Mouse (Mus musculus): Measurements from ENCODE around the gene Kcns3.
A peak's percentile ranks its signal among the peaks of the same experiment; 100 is the strongest.

Kcns3 gene

DNA sequence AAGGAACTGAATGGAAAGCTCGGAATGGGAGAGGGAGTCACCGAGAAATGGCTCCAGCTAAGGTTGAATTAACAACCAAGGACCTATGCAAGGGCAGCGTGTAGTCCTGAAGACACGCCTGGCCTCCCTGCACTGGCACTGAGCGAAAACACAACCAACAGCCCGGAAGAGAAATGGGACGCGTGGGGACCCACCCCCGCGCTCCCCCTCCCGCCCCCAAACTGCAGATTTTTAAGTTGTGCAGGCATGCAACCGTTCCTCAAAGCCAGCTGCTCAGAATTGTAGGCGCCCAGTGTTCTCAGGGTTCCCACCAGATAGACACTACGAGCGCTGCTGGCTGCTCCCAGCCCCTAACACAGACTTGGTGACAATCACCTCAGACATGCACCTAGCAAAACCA, at the start of gene Kcns3:
Kcns3 (minus strand) TSS at position 42 of the 400 bp plus-strand sequence.
- DNase-seq: no peak

DNA sequence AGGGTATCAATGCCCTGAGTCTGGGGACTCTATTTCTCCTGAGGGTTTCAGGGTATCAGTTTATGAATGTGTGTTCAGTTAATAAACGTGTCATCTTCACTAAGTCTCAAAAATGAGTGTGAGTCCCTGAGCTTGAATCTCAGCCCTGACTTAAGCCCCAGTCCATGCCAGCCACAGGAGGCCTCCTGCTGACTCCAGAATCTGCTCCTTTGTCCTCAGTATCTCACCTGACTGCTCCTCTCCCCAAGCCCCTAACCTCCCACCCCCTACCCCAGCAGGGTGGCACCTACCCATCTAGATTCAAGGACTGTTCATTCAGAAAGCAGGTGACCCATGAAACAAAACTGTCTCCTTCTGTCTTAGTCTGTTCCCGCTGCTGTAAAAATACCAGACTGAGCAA, 47.7 kb upstream of the Kcns3 start:
- no peak for DNase-seq

DNA sequence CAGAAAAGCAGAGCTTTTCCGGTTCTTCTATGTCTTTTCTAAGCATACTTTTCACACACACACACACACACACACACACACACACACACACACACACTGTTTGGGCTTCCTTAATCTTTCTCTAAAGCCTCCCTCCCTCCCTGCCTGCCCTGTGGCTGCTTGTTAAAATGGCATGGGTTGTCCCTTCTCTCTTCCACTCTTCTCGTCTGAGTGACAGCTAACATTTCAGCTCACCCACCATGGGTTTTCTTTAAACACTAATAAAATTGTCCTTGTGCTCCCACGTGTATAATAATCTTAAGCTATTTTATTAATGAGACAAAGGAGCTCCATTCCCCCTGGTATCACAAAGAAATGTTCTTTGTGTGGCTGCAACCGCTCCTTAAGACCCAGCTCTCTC, 47.2 kb upstream of the Kcns3 start:
- no peak for DNase-seq

DNA sequence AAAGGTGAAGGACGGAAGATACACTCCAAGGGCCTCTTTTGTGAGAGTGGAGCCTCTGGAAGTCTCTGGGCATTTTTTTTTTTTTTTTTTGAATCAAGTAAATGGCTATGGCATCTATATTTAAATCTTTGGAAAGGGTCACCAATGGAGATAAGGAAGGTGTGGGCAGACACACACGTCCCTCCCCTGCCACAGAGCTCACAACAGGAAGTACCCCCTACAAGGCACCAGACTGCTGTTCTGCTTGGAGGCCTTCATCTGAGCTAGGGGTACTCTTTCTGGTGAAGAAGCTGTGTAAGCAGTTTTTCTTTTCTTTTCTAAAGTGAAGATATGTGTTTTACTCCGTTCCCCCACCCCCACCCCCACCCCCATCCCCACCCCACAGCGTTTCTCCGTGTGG, 46.0 kb upstream of the Kcns3 start:
- no peak for DNase-seq

DNA sequence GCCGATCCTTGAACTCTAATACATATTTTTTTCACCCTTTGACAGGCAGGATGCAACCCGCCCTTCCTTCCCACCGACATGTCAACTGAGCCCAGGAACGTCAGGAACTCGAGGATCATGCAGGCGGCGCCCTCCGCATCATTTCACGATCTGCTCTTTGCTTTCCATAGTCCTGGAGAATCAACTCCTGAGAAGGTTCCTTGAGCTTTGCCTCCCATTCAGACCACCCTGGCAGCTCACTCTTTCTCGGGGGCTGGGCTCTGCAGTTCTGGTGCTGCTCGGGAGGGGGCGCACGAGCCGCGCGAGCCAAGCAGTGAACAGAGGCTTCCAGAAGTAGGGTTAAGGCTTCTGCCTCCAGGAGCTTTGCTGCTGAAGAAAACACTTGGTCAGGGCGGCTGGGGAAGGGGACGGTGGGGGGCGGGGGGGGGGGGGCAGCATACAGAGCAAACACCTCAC, 45.3 kb upstream of the Kcns3 start:
- peak; percentile 79 to 87 for DNase-seq

DNA sequence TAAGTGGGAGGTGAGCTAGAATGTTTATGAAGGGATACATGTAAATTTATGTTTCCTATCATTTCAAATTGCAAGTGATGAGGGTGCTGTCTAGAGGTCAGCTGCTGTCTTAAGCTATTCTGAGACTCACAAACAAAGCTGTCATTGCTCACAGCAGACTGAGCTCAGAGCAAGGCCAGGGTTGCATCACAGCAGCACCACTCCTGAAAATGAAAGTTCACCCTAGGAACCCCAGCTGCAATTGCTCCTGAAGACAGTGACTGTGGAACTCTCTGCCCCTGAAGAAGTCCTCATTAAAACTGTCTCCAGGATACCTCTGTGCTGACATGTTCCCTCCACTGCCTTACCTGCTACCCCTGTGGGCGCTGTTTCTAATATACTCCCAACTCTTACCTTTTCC, 44.2 kb upstream of the Kcns3 start:
- DNase-seq: no peak

DNA sequence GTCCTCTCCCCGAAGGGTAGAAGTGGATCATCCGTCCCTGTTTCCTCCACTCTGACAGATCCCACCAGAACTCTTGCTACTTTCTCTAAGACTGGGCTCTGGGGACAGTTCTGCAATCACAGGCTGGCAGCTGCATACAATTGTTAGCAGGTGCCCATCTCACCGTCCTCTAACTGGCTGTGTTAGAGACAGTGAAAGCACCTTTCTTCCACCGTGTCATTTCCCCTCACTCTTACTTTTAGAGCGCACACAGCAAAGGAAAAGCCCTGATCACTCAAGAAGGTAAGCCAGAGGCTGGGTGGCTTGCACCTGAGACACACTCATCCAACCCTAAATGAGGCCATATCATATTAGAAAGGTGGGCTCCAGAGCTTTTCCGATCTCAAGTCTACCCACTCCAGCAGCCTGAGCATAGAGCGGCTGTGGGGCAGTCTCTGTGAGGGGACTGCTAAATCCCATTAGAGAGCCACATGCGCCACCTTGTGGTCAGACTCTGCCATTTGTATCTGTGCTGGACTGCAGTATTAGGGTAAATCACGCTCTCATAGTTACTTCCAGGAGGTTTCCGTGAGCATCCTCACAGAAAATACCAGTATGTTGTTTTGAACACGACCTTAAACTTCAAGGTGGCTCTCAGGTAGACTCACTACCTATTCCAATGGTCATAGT, 27.8 kb upstream of the Kcns3 start:
- DNase-seq: peak; percentile 52 to 77

DNA sequence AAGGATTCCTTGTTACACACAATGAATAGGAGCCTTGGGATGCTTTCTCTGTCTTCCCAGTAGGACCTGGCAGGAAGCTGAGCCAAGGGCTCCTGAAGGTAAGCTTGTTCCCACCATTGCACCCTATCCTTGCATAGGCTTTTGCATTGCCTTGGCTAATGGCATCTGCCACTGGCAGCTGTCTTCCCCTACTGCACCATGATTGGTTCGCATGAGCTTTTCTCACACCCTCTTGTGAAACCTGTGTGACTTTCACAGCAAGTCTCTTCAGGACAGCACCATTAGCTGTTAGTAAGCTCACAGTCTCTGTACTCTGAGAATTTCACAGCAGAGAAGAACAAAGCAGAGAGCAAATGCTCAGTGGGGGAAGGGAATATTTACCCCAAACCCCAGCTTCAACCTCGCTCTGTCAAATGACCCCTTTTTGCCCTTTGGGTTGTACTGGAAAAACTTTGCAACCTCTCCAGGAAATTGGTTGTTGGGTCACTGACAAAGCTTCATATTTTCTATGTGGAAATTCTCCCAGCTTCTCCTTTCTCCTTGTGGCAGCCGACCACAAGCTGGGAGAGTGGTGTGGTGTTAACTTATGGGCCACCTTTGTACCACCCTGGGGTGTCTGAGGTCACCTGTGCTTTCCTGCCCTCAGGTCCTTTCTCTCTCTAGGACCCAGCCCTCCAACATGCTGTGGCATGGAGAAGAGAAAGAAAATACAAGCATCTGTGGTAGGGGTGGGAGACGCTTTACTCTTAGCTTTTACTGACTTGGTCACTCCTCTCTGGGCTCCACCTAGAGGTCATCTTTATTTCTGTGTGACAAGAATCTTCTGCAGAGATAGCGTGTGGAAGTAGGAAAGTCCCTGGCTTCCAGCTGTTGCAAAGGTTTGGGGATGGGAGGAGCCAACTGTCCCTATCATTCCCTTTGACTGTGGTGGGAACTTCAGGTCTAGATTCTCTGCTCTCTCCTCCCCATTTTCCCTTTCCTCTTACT, 26.8 kb upstream of the Kcns3 start:
- DNase-seq: no peak

DNA sequence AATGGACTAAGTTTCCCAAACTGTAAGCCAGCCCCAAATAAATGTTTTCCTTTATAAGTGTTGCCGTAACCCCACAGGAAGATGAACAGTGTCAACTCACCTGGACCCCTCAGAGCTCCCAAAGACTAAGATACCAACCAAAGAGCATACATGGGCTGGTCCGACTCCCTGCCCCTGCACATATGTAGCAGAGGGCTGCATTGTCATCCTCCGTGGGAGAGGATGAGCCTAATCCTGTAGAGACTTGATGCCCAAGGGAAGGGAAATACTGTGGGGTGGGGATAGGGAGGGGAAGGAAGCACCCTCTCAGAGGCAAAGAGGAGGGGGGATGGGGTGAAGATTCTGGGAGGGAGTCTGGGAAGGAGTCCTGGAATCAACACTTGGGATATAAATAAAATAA, 7.8 kb upstream of the Kcns3 start:
- DNase-seq: no peak

DNA sequence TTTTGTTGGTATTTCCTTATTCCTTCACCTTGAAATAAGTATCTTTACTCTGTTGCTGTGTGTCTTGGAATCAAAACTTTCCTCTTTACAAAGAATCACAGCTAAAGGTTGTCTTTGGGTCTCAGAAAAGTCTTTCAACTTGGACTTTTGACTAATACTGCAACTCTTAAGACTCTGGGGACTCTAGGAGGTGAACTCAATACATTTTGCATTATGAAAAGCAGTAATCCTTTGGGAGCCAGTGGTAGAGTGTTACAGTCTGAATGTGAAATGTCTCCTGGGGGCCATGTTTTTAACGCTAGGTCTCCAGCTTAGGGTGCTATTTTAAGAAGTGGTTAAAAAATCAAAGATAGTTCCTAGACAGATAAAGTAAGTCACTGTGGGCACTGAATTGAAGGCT, 4.3 kb upstream of the Kcns3 start:
- DNase-seq: no peak

DNA sequence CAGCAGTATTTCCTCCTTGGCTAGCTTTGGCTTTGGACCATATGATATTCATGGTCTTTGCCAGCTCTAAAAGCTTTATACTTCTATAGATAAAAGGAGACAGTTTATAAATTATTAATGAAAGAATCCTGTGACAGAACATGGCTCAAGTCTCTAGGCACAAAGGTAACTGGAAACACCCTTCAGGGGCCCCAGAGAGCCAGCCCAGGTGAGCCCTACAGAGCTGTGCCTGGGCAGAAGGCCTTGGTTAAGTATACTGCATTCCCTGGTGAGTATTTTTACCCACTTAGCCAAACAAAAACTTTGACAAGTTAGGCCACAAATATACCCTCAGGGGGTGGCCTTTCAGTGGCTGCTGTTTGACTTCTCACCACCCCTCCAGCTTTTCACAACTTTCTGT, 2.7 kb upstream of the Kcns3 start:
- no peak for DNase-seq

DNA sequence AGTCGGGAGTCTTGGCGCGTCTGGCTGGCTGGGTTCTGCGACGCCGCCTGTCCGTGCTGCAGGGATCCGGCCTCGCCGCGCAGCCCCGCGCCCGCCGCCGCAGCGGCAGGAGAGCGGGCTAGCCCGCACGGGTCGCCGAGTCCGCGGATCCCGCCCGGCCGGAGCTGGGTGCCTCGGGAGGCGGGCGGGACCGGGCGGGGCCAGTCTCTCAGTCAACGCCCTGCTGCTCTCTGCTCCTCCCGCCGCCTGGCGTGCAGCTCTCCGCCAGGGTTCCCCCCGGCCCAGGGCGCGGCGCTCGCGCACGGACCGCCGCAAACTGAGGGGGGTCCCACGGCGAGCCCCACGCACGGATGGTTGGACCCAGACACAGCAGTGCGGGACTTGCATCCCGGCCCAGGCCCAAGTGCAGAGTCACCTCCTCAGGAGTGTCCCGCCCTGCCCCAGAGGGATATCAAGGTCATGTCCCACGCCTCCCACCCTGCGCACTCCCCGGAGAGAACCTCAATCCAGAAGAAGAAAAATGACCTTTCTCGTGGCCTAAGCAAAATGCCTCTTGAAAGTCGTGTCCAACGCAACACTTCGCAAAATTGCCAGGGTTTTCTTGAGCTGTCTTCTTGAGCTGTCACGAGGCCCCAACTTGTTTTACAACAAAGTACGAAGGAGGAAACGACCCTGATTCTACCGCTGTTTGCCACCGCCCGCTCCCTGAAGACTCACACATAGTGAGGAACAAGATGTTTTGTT, 492 bp downstream of the Kcns3 start:
- DNase-seq: no peak

DNA sequence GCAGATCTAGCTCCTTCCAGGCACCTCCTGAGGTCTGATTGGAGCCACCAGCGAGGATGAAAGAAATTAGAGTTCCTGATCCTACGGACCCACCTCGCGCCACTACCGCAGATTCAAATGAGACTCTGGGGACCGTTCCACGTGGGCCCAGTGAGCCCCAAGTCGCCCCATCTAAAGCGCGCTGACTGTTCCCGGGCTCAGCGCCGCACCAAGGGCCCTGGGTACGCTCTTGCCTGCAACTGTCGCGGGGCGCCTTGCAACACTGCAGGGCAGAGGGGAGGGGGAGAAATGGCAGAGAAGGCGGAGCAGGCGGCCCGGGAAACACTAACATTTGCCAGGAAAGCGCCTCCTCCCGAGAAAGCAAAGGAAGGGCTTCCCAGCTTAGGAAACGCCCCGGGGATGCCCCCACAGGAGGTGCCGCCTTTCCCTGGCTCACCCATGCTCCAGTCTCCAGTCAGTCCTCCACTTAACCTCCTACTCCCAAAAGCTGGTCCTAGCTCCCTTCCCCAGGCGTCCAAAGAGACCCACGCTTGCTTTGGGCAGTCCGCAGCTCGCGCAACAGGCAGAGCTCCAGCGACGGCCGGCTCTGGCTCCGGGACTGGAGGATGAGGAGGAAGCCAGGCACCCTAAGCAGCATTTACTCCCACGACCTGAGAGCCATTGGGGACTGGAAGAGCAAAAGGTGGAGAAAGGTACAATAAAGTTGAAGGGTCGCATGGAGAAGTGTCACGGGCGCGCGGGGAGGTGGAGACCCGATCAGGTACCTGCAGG, 1.2 kb downstream of the Kcns3 start:
- DNase-seq: no peak

DNA sequence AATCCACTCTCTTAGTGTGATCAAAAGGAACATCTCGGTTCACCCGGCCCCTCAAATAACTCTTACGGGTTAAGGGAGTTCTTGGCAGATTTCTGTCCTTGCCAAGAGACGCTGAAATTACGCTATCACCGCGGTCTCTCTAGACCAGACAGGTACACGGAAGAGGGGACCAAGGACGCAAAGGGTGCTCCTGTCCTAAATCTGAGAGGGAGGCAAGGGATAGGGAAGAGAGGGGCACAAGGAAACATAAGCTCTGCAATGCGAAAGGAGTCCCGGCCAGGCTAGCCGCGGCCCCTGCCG, 1.8 kb downstream of the Kcns3 start:
- DNase-seq: no peak

DNA sequence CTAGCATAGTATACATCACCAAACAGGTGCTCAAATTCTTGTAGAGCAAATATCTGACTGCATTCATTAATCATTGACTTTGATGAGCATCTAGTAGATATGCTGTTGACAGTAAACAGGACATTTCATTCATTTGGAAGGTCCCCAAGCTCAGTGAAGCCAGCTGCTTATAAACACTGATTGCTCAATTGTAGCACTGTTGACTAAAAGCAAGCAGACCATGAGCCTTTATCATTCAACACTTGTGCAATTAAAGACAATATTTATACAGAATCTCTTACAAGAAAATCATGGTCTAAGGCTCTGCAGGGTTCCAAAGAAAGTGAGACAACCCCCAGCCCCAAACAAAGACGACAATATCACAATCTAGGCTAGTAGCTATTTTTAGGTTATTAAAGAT, 6.0 kb downstream of the Kcns3 start:
- no peak for DNase-seq

DNA sequence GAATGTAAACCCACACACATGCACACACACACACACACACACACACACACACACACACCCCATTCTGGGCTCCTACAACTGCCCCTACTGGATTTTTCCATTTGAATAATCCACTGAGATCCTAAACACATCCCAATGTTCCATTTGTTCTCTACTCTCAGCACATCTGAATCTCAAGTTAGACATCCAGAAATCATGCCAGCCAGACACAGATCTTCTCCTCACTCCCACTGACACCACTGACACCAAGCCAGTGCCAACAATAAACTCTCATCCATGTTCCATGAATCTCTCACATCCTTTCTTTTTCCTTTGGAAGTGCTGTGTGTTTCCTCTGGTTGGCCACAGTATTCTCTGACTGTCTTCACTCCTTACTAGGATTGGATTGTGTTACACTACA, 18.4 kb downstream of the Kcns3 start:
- no peak for DNase-seq

DNA sequence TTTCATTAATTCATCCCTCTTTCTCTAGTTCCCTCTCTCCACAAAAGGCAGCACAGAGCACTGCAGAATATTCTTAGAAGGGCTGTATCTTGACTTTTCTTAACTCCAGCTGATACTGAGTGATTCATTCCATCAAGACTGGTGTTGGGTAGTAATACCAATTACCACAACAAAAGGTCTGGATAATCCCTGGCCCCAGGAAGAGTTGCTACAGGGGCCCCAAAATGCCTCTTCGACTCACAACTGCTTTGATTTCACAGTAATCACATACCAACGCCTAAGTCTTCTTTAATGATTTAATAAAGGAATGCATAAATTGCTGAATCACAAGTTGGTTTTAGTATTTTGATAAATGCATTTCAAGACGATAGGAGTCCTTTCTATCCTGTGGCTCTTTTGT, 21.7 kb downstream of the Kcns3 start:
- DNase-seq: no peak

DNA sequence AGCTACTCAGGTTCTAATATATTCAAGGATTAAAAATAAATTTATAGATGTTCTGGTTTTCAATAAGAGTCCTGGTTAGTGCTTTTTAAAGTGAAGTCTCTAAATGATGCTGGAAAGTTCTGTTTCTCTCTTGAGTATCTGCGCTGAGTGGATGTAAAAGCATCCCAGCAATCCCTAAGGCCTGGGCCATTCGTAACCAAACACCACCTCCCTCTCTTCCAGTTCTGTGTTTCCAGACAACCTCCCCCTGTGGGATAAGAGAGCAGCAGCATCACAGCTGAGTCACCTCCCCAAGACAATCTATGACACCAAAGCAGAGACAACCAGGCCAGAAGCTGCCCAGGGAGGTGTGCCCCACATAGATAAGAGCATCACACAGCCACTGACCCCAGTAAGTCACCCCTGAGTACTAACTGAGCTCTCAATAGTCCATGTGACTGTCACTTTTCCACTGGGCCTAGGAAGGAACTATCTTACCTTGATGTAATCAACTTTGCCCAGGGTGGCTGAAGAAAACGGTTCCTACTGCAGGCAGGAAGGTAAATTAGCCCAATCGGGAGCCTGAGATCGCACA, 24.6 kb downstream of the Kcns3 start:
- no peak for DNase-seq

DNA sequence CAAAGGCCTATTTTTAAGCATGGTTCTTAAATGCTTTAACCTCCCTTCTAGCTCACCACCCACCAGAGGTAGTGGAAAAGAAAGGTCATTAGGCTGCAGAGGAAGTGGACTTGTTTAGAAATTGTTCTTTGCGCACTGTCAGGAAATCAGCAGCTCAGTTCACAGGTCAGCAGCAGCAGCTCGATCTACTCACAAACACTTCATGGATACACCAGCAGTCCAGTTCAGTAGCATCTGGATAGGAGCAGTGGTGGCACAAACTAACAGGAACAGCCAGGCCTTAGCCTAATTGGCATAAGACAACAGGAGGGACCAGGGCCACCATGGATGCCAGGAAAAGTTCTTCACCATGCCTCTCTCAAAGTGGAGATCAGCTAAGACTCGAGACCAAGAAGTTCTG, 49.3 kb downstream of the Kcns3 start:
- no peak for DNase-seq

DNA sequence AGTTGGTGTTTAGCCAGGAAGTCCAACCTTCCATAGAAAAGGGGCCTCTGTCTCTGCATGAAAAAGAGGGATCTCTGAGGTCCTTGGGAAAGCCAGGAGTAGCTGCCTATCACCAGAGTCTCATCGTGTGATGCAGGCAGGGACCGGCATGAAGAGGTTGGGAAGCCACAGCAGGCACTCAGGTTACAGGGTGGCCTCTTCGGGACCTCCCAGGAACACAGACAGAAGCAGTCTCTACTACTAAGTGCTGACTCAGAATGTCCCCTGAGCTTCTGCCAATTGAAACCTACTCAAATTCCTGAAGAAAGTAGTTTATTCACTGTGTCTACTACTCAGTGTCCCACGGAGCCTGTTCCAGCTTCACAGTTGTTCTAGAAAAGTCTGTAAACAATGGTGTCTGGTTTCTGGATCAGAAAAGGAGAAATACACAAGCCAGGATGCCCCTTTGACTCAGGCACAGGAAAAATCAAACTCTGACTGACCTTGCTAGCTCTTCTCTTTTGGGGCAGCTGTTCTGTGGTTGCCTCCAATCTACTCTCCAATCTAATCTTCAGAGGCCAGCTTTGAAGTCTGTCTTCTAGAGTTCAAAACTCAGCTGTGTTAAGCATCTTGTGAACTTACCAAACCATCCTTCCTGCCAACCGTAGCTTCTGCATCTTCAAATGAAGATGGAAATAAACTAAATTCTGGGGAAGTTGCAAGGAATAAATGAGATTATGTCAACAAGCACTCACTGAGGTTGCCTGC, 62.1 kb downstream of the Kcns3 start:
- DNase-seq: no peak

DNA sequence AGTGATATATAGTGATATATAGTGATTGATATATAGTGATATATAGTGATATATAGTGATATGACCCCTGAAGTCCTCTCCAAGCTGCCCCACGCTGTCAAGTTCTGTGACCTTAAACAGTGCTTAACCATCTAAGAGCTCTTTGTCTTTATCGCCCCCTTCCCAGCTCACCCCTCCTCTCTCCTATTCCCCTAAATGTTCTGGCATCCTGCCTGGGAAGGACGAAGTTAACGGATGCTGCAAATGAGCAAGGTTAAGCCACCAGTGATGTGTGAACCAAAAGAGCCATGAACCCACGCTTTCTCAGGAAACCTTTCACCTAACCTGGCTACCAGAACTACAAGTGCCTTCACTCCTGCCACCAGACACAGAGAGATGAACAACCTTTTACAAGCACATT, 64.0 kb downstream of the Kcns3 start:
- no peak for DNase-seq

DNA sequence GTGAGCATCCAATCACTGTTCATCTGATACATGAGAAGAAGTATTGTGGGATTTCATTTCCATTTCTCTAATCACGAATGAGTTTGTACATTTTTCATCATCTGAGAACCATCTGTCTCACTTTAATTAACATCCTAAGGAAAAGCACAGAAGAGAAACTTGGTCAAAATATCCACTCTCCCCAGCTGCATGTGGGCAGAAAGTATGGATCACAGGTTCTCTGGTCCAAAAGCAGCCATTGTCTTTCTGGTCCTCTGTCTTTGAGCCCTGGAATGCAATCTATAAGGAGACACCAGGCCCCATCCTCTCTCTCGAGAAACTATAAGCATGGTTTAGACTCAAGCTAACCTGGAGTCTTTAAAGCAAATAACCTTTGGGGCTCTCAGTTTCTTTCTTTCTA, 79.8 kb downstream of the Kcns3 start:
- DNase-seq: no peak

All from spleen, adult 18-20 months (tissue).